8 mouse cellular contexts compared by ENCODE assay signal in genomic region chr2:39065400-39065987, GRCm38 (mm10). TPM values are rescaled to one million over a fixed set of nuclear protein-coding genes. Genes with fewer than 3 reads are reported as not detected.
DNase-seq lines count a peak whose midpoint lies in the region; ATAC-seq and TF ChIP-seq lines count a peak whose summit lies in the region.

TSS of gene Golga1 (minus strand) at chr2:39065541.

- under 1% methylated on average over 50 of the region's 50 CpGs for WGBS in embryonic facial prominence, embryonic 13.5 days
- under 1% methylated on average over 50 of the region's 50 CpGs for WGBS in heart, adult 2 months
- under 1% methylated on average over 45 of the region's 50 CpGs for WGBS in limb, embryonic 13.5 days
- under 1% methylated on average over 50 of the region's 50 CpGs for WGBS in midbrain, embryonic 16.5 days

- no peaks in the 10 kb centered on the region for H3K9me3 ChIP-seq in embryonic facial prominence, embryonic 13.5 days
- H3K9me3 ChIP-seq in limb, embryonic 13.5 days, result no peaks in the 10 kb centered on the region
- no peaks in the 10 kb centered on the region for H3K9me3 ChIP-seq in midbrain, embryonic 16.5 days (replicated peaks; ENCODE audit: control insufficient read depth, low read length, poor library complexity, severe bottlenecking)

- H3K27me3 ChIP-seq in embryonic facial prominence, embryonic 13.5 days, result no peaks in the 10 kb centered on the region
- no peaks in the 10 kb centered on the region for H3K27me3 ChIP-seq in heart, adult 2 months (ENCODE audit: control insufficient read depth, insufficient read depth, low read length)
- H3K27me3 ChIP-seq in limb, embryonic 13.5 days, result no peaks in the 10 kb centered on the region
- H3K27me3 ChIP-seq in midbrain, embryonic 16.5 days (ENCODE audit: control insufficient read depth, insufficient read depth, low read depth, low read length), result no peaks in the 10 kb centered on the region

- peak; percentile 95 for ATAC-seq in embryonic facial prominence, embryonic 13.5 days (ENCODE audit: insufficient number of reproducible peaks, insufficient read depth, low FRiP score, low TSS enrichment, low read depth)
- ATAC-seq in limb, embryonic 13.5 days (ENCODE audit: low FRiP score, low read depth), result peak; percentile 97
- ATAC-seq in midbrain, embryonic 16.5 days, result peak; percentile 99

- peak; percentile 89 for TF ChIP-seq POLR2A in heart, adult 2 months (IDR thresholded peaks at IDR 0.05; ENCODE audit: insufficient read depth, low read depth, low read length)

- H3K4me3 ChIP-seq in embryonic facial prominence, embryonic 13.5 days, result peak within 1 kb of the TSS; percentile 76
- H3K4me3 ChIP-seq in heart, adult 2 months, result peak within 1 kb of the TSS; percentile 90
- peak within 1 kb of the TSS; percentile 96 for H3K4me3 ChIP-seq in limb, embryonic 13.5 days
- H3K4me3 ChIP-seq in midbrain, embryonic 16.5 days (ENCODE audit: low read depth, low read length), result peak within 1 kb of the TSS; percentile 68

- TF ChIP-seq EP300 in heart, adult 2 months (IDR thresholded peaks at IDR 0.05; ENCODE audit: insufficient read depth, low read depth, low read length), result 0 out of 2 replicates have a peak, but pooled peaks have one; percentile 17

- H3K79me2 ChIP-seq in heart, adult 2 months (replicated peaks; ENCODE audit: control insufficient read depth, insufficient read depth, low read length), result no peaks in the 10 kb centered on the region

- H3K36me3 ChIP-seq in embryonic facial prominence, embryonic 13.5 days, result peaks cover 14% of the 10 kb centered on the region
- peaks cover 5% of the 10 kb centered on the region; the same call in 1 of the 2 replicates for H3K36me3 ChIP-seq in heart, adult 2 months (ENCODE audit: control insufficient read depth, insufficient read depth, low read length)
- H3K36me3 ChIP-seq in limb, embryonic 13.5 days, result peaks cover 14% of the 10 kb centered on the region
- peaks cover 5% of the 10 kb centered on the region; the same call in 1 of the 2 replicates for H3K36me3 ChIP-seq in midbrain, embryonic 16.5 days (ENCODE audit: control insufficient read depth, insufficient read depth, low read length)

- peak within 1 kb of the TSS; percentile 90 for H3K27ac ChIP-seq in embryonic facial prominence, embryonic 13.5 days
- peak within 1 kb of the TSS; percentile 94 for H3K27ac ChIP-seq in heart, adult 2 months
- peak within 1 kb of the TSS; percentile 92 for H3K27ac ChIP-seq in limb, embryonic 13.5 days
- H3K27ac ChIP-seq in midbrain, embryonic 16.5 days (ENCODE audit: low read length), result peak within 1 kb of the TSS; percentile 82

- peak within 1 kb of the TSS; percentile 90 for H3K9ac ChIP-seq in embryonic facial prominence, embryonic 13.5 days
- H3K9ac ChIP-seq in heart, adult 2 months (ENCODE audit: low read depth, low read length), result peak within 1 kb of the TSS; percentile 94
- H3K9ac ChIP-seq in limb, embryonic 13.5 days, result peak within 1 kb of the TSS; percentile 94
- H3K9ac ChIP-seq in midbrain, embryonic 16.5 days (ENCODE audit: low read depth, low read length), result peak within 1 kb of the TSS; percentile 95

- DNase-seq in 3134 (ENCODE audit: extremely low read depth, insufficient read length, low spot score), result peak; percentile 96
- DNase-seq in adrenal gland, postnatal 36 days, result peak; percentile 93 to 95
- DNase-seq in heart, adult 2 months, result peak; percentile 91 to 93
- peak; percentile 92 for DNase-seq in kidney, adult 8-10 months
- peak; percentile 84 to 91 for DNase-seq in spleen, postnatal 10 days (ENCODE audit: low spot score in 2 of 2)

- TF ChIP-seq CTCF in heart, adult 2 months (IDR thresholded peaks at IDR 0.05), result no peak

- H3K4me2 ChIP-seq in embryonic facial prominence, embryonic 13.5 days, result peak within 1 kb of the TSS; percentile 67
- peak within 1 kb of the TSS; percentile 81 for H3K4me2 ChIP-seq in limb, embryonic 13.5 days (replicated peaks)
- peak within 1 kb of the TSS; percentile 88 for H3K4me2 ChIP-seq in midbrain, embryonic 16.5 days (ENCODE audit: low read length)

- H3K4me1 ChIP-seq in embryonic facial prominence, embryonic 13.5 days, result peaks cover 6% of the 10 kb centered on the region
- no peaks in the 10 kb centered on the region for H3K4me1 ChIP-seq in heart, adult 2 months (ENCODE audit: control insufficient read depth, insufficient read depth, low read length)
- peaks cover 9% of the 10 kb centered on the region for H3K4me1 ChIP-seq in limb, embryonic 13.5 days
- peaks cover 9% of the 10 kb centered on the region for H3K4me1 ChIP-seq in midbrain, embryonic 16.5 days (ENCODE audit: control insufficient read depth, insufficient read depth, low read length)

- intact Hi-C loops in heart, adult 2 months (cut with DNase I), result loop anchor here (2.0 to 5.0 kb wide), 2 partner anchors 58 to 125 kb away; partner anchors contain the start of genes Arpc5l, Rpl35 and Scai

RNA-seq across cellular contexts. Expression of gene Golga1, which starts in this region (rescaled TPM):
- 10 to 100 TPM; 20.9 to 26.9 TPM for total RNA-seq in adrenal gland, postnatal 36 days (2021)
- 33.1 and 36.1 TPM in 2 replicates for polyA plus RNA-seq in embryonic facial prominence, embryonic 13.5 days (2015; fragmentation: Nextera tagmentation; extraction: Ambion mirVana)
- 10 to 100 TPM; 13.4 to 14.0 TPM for total RNA-seq in heart, adult 2 months (2021)
- 7.6 and 18.3 TPM in 2 replicates for polyA plus RNA-seq in heart, adult 2 months (2012; rRNA removed)
- 29.2 and 31.0 TPM in 2 replicates for polyA plus RNA-seq in limb, embryonic 13.5 days (2015; fragmentation: Nextera tagmentation; extraction: Ambion mirVana)
- polyA plus RNA-seq in midbrain, embryonic 16.5 days (2015; fragmentation: Nextera tagmentation; extraction: Ambion mirVana), result 34.9 and 37.5 TPM in 2 replicates

Comparison
In these comparisons a context has a peak if more than half of its experiments do, and no peak if none do; other contexts are left out.
1. Peak in every context shown above with its lines: DNase-seq, ATAC-seq, H3K4me3 ChIP-seq and H3K27ac ChIP-seq.